Mouse (Mus musculus) layer of hippocampus, adult 9-10 months (tissue): ENCODE data around the gene Slco2a1.
A peak's percentile ranks its signal among the peaks of the same experiment; 100 is the strongest.

Experiments used
- DNase-seq: peaks from one replicate; pipeline ENCODE4 v3.0.0; 2022; ENCODE audit warnings: low spot score

Slco2a1 gene

DNA sequence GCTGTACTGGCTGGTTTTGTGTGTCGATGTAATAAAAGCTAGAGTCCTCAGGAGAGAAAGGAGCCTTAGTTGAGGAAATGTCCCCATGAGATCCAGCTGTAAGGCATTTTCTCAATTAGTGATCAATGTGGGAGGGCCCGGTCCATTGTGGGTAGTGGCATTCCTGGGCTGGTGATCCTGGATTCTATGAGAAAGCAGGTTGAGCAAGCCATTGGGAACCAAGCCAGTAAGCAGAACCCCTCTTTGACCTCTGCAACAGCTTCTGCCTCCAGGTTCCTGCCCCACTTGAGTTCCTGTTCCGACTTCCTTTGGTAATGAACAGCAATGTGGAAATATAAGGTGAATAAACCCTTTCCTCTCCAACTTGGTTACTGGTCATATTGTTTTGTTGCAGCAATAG lies 6.1 kb upstream of the Slco2a1 start:
- no peak for DNase-seq

DNA sequence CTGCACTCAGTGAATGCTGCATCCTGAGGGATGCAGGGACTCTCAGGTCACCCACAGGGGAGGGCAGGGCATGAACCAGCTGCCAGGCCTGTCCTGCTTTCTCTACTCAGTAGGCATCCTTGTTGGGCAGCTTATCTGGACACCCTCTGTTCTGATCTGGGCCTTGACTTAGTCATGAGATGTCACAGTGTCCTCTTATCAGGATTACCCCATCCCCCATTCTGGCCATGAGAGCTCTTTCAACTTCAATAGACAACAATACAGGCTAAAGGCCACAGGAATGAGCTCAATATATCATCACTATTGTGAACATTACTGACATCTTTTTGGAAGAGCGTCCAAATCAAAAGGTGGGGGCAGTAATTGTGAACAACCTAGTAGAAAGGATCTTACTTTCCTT lies 3.4 kb upstream of the Slco2a1 start:
- no peak for DNase-seq

DNA sequence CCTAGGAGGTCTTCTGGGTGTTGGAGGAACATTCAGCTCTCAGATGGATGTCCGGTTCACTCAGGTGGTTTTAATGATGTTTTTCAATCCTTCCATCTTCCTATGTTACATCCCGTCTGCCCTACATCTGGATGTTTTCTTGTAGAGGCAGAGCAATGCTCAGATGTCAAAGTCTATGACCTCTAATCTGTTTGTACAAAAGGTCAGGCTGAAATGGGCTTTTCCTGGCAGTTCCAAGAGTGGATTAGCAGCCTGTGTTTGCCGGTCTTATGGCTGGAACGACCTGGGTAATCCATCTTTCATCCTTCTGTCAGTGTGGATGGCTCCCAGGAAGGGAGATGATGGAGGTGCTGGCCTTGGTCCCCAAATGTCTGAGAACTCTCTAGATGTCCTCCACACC lies 2.6 kb upstream of the Slco2a1 start:
- DNase-seq: no peak

DNA sequence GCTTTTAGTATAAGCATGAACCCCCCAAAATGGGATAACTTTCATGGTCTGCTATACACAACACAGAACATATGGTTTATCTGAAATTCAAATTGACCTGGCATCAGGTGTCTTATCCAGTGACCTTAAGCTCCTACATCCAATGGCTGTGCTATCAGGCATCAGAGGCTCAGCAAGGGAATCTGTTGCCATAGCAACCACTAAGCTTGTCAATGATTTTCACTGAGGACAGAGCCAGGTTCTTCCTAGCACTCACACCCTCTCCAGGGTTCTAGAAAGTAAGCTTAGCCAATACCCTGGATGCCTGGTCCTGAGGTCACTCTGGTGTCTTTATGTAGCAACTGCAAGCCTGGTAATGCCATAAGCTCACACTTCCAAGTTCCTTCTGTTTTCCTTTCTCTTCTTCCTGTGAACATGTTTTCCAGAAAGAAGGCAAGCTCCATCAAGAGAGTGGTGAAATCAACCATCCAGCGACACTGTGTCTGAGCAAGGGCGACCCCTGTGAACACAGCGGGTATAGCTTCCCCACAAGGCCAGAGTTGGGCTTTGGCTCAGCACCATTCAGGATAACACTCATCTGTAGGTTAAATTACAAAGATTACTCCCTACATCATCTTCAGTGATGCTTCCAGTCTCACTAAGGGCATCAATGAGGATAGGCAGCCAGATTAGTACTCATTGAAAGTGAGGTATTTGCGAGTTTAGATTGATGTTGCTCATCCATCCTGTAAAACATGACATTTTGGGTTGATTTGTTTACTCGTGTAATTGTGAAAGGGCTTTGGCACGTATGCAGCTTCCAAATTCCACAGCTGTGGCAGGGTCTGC lies 2.0 kb downstream of the Slco2a1 start:
- DNase-seq: no peak

DNA sequence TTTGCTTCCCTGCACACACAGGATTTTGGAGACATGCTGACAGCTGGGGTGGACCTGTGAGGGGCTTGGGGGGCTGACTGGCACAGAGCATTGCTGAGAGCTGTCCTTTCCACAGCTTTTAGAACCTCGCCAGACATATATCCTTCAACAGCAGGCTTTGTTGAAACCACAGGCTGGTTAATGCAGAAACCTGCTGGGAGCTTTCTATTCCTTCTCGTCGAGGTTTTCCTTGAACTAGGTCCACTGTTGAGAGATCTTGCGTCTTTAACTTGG lies 2.6 kb downstream of the Slco2a1 start:
- no peak for DNase-seq

DNA sequence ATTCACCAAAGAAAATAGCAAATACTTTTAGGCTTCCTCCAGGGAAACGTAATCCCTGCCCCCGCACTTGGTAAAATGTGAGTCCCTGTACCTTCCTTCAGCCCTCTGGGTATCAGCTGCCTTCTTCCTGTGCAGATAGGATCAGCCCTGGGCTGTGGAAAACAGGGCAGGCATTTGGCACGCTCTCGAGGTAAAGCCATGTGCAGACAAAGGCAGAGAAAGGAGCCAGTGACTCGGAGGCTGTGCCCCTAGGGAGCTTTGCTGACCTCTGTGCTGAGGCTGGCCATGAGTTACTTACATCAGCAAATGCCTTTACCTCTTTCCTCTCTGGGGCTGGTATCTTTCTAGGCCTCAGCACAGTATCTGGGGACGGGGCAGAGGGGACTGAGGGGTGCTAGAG lies 4.4 kb downstream of the Slco2a1 start:
- DNase-seq: no peak

DNA sequence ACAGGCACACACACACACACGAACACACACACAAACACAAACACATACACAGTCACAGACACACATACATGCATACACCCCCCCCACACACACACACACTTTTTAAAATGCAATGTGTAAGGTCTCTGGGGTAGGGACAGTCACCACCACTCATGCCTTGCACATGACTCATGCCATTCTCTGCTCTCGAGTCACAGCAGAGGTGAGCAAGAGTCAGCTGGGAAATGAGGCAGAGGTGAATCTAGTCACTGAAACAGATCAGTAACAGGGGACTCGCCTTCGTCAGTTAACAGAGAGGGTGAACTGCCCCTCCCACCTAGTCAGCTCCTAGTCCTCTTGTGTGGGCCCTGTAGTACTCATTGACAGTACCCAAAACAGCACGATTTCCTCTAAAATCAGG lies 5.3 kb downstream of the Slco2a1 start:
- DNase-seq: no peak

DNA sequence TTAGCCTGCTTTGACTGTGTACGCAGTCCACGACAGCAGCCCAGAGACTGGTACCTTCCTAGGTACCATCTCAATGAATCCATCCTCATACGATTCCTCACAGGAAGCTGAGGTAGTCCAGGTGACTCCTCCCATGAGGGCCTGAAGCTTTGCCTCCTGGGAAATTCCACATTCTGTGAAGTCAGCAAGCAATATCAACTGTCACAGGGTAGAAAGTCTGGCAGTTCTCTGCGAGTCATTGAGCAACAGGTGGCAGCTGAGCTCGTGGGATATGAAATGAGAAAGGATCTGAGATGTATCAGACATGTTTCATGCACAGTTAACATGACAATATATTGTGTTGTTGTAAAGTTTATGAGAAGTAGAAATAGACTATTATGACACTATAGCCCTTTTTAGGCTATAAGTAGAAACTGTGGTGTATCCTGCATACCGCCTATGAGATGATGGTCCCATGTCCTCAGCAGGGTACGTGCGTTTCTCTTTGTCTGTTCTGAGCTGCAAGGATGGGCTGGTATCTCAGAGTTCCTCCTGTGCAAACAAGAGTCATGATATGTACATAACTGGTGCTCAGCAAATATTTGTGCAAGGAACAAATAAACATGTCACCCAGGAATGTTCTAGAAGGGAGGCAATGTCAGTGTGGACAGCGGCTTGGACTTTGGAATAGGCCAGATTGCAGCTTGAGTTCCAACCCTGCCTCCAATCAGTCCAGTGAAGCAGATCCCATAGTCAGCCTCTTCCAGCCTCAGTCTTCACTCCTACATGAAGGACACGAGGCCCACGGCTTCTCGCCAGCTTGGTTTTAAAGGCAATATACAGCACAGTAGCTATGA lies 7.5 kb downstream of the Slco2a1 start:
- no peak for DNase-seq

DNA sequence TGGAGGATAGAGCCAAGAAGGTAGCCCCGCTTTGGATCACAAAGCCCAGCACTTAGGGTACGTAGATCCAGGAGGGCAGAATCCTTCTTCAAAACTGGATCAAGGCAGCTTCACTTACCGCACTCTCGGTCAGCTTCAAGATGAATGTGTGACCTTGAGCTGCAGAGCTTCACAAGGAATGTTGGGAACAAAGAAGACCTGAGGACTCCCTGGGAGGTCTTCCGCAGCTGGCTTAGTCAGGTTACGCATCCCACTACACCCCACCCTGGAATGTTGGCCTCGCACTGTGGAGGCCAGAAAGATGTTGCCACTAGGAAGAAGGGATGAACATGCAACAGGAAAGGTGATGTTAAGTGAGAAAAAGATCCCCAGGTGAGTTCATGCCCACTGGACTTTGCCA lies 11.9 kb downstream of the Slco2a1 start:
- DNase-seq: no peak

DNA sequence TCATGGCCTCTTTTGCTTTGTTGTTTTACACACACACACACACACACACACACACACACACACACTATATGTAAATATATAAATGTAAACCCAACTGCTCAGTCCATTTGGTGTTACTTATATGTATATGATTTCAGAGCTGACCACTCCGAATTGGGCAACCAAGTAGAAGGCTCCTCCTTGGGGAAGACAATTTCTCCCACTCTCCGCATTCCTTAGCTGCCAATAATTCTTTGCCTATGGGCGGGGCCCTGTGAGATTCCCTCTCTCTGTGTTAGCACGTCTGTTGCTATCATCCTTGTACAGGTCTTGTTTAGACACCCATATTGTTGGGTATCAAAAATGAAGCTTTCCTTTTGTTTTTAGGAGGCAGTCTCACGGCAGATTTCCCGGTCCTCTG lies 15.8 kb downstream of the Slco2a1 start:
- DNase-seq: no peak

DNA sequence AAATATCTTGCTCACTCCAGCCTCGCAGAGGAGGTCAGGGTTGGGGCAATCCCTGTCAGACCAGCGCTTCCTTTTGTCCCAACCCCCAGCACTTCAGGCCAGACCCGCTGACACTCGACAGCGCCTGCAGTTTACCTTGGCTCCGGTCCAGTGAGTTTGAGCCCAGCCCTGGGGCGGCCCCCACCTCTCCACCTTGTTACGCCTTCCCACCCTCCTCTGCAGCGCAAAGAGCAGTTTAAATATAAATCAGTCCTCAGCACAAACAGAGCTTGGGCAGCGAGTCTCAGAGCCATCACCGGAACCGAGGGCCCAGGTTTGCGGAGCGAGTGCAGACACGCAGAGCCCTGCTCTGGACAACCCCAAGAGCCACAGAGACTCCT lies 19.2 kb downstream of the Slco2a1 start:
- DNase-seq: no peak

DNA sequence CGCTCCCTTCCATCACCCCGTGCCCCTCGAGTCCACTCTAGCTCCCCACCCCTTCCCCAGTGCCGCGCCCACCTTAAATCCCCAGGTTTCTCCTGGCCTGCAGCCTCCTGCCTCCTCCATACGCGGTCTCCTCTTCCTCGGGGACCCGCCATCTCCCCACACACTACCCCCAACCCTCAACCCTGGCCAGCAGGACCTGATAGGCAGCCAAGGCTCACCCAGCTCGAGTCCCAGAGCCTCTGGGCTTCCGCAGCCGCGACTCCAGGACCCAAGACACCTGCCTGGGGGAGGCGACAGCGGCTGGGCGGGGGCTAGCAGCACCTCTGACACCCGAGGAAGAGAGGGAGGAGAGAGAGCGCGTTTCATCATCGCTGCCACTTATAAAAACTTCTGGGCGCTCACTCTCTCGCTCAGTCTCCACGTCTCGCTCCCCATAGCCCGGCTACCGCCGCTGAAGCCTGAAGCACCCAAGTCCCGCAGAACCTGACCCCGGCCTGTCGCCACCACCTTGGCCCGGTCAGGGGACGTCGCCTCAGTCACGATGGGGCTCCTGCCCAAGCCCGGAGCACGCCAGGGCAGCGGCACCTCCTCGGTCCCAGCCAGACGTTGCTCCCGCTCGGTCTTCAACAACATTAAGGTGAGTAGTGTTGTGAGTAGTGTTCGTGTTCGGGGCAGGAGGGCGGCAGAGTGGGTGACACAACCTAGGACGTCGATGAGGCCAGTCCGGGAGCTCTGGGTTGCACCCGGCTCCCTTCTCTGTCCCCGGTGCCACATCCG lies 19.8 kb downstream of the Slco2a1 start:
- DNase-seq: no peak

DNA sequence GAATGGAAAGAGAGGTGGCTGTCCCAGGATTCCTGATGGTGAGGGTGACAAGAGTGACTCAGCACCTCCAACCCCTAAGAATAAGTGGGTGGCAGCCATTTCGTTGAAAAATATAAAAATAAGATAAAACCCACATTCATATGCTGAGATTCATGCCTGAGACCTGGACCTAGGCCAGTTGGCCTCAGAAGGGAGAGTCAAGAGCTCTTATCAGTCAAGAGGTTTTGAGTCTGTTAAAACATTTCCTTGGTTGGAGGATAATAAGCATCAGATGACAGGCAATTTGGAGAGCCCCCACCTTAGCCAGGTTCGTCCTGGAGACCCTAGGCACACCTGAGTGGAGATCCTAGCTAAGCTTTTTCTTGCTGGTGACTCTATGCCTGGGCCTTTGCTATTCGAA lies 21.6 kb downstream of the Slco2a1 start:
- DNase-seq: no peak

DNA sequence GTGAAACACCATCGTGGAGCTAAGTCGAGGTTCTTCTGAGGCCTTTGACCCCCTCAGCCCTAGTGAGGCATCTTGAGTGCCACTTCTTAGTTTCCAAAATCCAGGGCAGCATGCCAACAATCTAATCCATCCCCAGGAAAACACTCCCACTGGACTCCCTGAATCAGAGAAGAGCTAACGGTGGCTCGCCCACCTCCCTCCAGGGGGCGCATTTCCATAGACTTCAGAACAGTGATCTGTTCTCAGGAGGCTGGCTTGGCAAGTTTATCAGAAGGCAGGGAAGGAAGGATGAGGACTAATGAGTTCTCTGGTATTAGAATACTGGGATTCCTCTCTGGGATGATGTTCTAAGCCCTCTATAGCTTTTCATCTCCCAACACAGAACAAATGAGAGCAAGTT lies 24.9 kb downstream of the Slco2a1 start:
- peak; percentile 13 for DNase-seq

DNA sequence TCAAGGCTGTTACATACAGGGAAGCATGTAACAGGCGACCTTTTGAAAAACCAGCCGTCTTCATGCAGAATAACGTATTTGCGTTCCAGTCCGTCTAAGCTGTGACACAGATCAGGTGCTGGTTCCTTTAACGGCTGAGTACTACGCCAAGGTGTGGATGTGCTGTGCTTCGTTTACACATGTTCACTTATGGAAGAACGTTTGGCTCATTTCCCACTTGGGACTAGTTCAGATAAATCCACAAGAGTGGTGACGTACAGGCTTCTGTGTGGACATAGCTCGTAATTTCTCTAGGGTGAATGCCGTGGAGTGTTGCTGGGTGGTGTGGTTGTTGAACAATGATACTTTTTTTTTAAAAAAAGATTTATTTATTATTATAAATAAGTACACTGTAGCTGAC lies 26.2 kb downstream of the Slco2a1 start:
- no peak for DNase-seq

DNA sequence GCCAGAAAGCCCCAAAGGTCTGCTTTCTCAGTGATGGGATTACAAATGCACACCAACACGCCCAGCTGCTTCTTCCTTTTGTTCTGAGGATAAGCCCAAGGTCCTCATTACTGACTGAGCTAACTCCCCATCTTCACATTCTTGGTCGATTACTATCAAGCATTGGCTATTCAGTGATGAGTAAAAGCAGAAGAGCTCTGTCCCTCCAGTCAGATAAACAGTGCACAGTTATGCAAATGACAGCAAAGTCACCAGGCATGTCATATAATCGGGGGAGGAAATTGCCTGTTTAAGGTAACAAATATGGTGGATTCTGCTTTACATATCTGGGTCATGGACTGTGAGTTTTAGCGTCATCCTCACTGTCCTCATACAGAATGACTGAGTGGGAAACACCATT lies 35.6 kb downstream of the Slco2a1 start:
- no peak for DNase-seq

DNA sequence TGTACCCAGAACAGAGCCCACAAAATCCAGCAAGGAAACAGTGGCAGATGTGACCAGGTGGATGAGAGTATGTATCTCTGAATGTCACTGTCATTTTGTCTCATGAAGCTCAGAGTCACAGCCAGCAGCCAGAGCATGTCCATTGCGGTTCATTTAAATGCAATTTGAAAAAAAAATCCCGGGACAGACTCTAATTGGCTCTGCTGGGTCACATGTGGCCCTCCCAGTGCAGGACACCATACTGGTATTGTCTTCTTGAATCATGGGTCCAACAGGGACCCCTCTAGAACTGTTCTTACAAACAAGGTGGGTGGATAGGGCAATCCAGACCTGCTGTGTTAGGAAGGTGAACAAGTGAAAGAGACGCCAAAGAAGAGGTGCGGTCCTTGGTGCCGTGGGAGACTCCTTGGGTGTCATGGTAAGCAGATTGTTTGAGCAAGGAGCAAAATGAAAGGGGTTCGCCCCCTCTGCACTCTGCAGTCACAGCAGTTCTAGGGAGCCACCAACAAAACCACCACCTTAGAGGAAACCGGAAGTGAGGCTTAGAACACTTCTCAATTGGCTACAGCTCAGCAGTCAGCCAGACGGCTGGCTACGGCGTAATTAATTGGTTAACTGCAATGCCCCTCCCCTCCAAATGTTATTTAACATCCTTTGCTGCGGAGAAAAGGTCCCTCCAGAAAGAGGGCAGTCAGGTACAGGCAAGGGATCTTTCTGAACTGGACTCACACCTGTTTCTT lies 38.8 kb downstream of the Slco2a1 start:
- no peak for DNase-seq

DNA sequence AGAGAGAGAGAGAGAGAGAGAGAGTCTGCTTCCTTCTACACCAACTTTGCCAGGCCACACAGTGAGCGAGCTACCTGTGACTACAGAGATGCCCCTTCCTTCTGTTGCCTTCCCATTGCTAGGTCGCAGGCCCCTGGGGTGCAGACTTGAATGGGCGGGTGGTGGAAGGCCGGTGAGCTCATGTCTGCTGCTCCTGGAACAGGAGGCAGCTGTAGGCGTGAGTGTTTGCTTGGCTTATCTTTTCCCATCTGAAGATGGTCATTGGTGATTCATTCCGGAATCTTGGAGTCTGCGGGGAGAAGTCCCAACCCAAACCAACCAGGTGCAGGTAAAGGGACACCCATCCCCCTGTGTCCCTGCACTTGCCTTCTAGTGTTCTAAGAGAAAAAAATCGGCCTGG lies 40.5 kb downstream of the Slco2a1 start:
- no peak for DNase-seq

DNA sequence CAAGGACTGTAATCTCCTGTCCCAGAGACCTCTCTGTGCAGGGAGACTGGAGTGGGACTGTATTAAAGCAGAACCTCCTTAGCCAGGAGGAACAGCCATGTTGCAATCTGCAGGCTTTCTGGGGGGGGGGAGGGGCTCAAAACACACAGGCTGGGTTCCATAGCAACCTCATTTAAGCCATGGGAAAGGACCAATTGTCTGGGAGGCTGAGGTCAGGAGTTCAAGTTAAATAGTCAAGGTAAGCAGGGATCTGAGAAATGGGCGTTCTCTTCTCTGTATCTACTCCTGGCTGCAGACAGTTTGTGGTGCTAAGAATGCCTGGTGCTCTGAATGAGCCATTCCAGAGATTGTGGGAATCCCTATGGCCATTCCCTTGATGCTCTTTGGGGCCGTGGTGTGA lies 41.5 kb downstream of the Slco2a1 start:
- no peak for DNase-seq

DNA sequence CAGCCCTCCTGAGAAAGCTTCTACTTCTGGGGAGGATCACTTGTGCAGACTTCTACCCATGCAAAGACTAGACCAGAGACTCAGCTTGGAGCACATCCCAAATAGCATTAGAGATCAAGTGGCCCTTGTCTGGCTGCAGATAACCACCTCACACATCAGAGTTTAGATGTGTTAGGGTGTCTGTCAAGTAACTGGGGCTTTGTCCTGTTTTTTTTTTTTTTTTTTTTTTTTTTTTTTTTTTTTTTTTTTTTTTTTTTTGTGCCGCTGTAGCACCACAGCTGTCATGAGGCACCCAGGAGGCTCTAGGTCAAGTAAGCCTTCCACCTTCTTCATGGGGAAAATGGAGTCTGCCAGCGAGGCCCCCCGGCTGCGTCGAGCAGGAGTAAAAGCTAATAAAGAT lies 42.7 kb downstream of the Slco2a1 start:
- no peak for DNase-seq

DNA sequence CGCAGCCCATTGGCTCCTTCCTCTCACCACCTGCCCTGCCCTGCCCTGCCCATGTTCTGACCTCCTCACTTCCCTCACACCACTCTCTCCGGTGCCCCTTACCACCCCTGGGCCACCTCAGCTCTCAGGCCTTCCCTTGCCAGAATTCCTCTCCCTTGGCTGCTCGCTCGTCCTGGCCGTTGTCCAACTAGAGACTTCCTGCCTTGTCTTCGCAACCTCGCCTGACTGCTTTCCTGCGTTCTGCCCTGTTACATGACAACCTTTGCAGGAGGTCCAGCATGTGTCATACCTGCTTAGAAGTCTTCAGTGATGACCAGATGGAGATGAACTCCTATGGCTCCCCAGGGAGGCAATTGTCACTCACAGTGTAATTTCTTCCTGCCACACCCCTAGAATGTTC lies 43.7 kb downstream of the Slco2a1 start:
- DNase-seq: no peak

DNA sequence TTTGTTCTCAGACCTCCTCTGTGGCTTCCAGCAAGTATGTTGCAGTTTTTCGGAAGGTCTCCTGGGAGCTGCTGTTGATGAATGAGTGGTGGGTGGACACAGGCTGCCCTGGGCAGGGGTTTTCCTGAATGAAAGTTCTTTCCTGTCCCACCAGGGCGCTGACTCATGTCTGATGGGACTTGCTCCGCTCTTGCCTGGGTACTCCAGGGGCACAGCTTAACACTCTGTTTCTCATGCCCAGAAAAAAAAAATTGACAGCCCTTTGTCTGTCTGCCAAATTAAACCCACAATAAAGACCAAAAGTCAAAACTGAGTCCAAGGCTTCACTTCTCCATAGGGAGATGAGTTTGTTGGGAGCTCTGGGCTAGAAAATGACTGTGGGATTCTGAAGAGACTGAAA lies 44.9 kb downstream of the Slco2a1 start:
- DNase-seq: no peak
